Mouse (Mus musculus): Measurements from ENCODE around the gene Slc25a44. TPM values are rescaled to one million over a fixed set of nuclear protein-coding genes. Genes with fewer than 3 reads are reported as not detected.
"Not testable (repeated sequence)": the region's sequence is repeated elsewhere in the genome, so short reads cannot be mapped to it uniquely, and the experiment has no call there.

Gene Slc25a44
- polyA plus RNA-seq, 1 experiment from 2014 or later, result 17.9 TPM

- 98% methylated on average over 7 of the region's 7 CpGs for WGBS
- not testable (repeated sequence) for H3K4me3 ChIP-seq; DNase-seq (ENCODE audit: extremely low spot score, low spot score); H3K27ac ChIP-seq; H3K36me3 ChIP-seq (replicated peaks)
- Histone ChIP-seq H3K9me3 (peaks cover 16% of the 10 kb centered on the region), H3K27me3 (ENCODE audit: poor library complexity, severe bottlenecking) (peaks cover 41% of the 10 kb centered on the region), H3K4me1 (peaks cover 29% of the 10 kb centered on the region)
Observed at GRCm38 (mm10) chr3:88368511-88368910, 56.4 kb downstream of the Slc25a44 start.

DNA sequence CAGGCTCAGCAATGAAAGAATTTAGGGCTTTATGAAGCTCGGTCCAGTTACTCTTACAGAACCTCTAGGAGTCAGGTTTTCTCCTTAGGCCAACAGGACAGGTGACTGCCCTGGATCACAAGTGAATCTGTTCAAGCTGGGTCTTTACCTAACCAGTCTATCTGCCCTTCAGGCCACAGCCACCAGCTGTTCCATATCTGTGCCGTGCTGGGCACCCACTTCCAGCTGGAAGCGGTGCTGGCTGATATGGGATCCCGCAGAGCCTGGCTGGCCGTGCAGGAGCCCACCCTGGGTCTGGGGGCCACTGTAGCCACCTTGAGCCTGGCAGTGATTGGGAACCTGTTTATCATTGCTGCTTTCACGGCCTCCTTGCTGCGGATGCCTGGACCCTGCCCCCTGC lies 57.4 kb downstream of the Slc25a44 start:
- H3K27ac ChIP-seq; H3K36me3 ChIP-seq (replicated peaks); H3K4me3 ChIP-seq; DNase-seq (ENCODE audit: extremely low spot score, low spot score): not testable (repeated sequence)
- 55% methylated on average over 3 of the region's 7 CpGs for WGBS
- Histone ChIP-seq H3K9me3 (peaks cover 16% of the 10 kb centered on the region), H3K4me1 (peaks cover 33% of the 10 kb centered on the region), H3K27me3 (ENCODE audit: poor library complexity, severe bottlenecking) (peaks cover 41% of the 10 kb centered on the region)

GRCm38 (mm10) chr3:88366830-88367428 lies 58.0 kb downstream of the Slc25a44 start:
- Histone ChIP-seq H3K27me3 (ENCODE audit: poor library complexity, severe bottlenecking) (peaks cover 41% of the 10 kb centered on the region), H3K36me3 (replicated peaks) (peaks cover 12% of the 10 kb centered on the region), H3K9me3 (peaks cover 16% of the 10 kb centered on the region), H3K4me1 (peaks cover 33% of the 10 kb centered on the region), H3K4me3 (peak overlapping the region; percentile 40), H3K27ac (peak overlapping the region; percentile 48; the same call in 1 of the 2 replicates)
- WGBS, result 6% methylated on average over 22 of the region's 22 CpGs
- DNase-seq (ENCODE audit: extremely low spot score, low spot score), result not testable (repeated sequence)

DNA sequence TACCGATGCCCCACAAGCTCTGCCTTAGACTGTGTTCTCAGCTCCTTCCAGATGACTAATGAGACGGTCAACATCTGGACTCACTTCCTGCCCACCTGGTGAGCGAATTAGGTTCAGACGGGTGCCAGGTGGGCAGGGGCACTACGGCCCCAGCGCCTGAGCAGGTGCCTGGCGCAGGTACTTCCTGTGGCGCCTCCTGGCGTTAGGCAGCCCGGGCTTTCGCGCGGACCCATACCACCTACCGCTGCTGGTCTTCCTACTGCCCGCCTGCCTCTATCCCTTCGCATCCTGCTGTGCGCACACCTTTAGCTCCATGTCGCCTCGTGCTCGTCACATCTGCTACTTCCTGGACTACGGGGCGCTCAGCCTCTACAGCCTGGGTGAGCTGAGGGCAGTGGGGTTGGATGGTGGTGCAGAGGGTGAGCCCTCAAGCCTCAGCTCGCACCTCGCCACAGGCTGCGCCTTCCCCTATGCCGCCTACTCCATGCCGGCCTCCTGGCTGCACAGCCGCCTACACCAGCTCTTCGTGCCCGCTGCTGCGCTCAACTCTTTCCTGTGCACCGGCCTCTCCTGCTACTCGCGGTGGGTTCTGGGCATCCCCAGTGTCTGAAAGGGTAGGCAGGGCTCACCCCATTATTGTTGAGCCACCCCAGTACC lies 59.1 kb downstream of the Slc25a44 start:
- no peak for DNase-seq (ENCODE audit: extremely low spot score, low spot score)
- H3K9me3 ChIP-seq, result peaks cover 13% of the 10 kb centered on the region
- peaks cover 44% of the 10 kb centered on the region for H3K4me1 ChIP-seq
- peaks cover 23% of the 10 kb centered on the region for H3K36me3 ChIP-seq (replicated peaks)
- no peak overlapping the region for H3K27ac ChIP-seq
- 40% methylated on average over 34 of the region's 34 CpGs for WGBS
- H3K27me3 ChIP-seq (ENCODE audit: poor library complexity, severe bottlenecking), result peaks cover 41% of the 10 kb centered on the region
- H3K4me3 ChIP-seq, result no peak overlapping the region

DNA sequence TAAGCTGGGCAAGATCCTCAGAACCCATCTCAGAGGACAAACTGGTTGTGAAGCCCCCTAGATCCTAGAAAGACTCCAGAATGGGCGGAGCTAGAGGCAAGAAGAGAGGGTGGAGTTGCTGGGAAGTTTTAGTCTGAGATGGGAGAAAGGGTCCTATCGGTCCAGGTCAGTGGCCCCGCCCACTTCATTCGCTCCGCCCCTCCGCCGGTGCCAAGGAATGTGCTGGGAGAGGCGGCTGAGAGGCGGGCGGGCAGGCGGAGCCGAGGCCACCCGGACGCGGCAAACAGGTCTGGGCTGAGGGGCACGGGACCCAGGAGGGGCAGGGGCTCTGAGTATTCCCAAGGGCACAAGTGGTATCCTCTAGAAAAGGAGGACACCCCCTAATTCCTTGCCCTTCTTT lies 60.6 kb downstream of the Slc25a44 start, which contains the start of gene Paqr6:
Gene Paqr6, plus strand, starts transcription at position 248 of the 400 bp plus-strand sequence.
- peaks cover 44% of the 10 kb centered on the region for H3K4me1 ChIP-seq
- no peaks in the 10 kb centered on the region for H3K9me3 ChIP-seq
- WGBS, result under 1% methylated on average over 16 of the region's 16 CpGs

DNA sequence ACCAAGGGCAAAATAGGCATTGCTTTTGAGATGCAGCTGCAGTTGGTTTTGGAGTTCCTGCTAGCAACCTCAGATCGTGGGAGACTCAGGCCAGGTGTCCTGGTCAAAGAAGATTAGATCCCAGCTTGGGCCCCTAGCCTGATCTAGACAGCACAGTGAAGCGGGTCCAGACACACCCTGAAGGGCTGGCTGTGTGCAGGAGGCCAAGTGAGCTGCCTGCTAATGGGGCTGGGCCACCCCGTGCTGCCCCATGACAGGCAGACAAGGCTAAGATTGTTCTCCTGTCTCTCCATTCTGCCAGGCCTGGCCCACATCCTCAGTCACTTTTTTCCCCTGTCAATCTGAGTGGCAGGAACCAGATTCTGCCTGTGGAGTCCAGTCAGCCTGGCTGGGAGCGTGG lies 61.2 kb downstream of the Slc25a44 start:
- no peaks in the 10 kb centered on the region for H3K9me3 ChIP-seq
- H3K27ac ChIP-seq, result 0 out of 2 replicates have a peak overlapping the region, but pooled peaks have one; percentile 11
- H3K27me3 ChIP-seq (ENCODE audit: poor library complexity, severe bottlenecking), result peaks cover 41% of the 10 kb centered on the region
- peaks cover 44% of the 10 kb centered on the region for H3K4me1 ChIP-seq
- no peak for DNase-seq (ENCODE audit: extremely low spot score, low spot score)
- 0 out of 2 replicates have a peak overlapping the region, but pooled peaks have one; percentile 31 for H3K4me3 ChIP-seq
- peaks cover 45% of the 10 kb centered on the region for H3K36me3 ChIP-seq (replicated peaks)
- WGBS, result 72% methylated on average over 4 of the region's 4 CpGs

More for the DNA sequence above, 60.6 kb downstream of the Slc25a44 start, which contains the start of gene Paqr6:
- Histone ChIP-seq H3K4me3 (peak within 1 kb of the TSS; percentile 31), H3K36me3 (replicated peaks) (peaks cover 38% of the 10 kb centered on the region), H3K27me3 (ENCODE audit: poor library complexity, severe bottlenecking) (peaks cover 41% of the 10 kb centered on the region), H3K27ac (peak within 1 kb of the TSS; percentile 40; the same call in 1 of the 2 replicates)
- DNase-seq (ENCODE audit: extremely low spot score, low spot score), result peak; percentile 56

GRCm38 (mm10) chr3:88361612-88362313 lies 63.2 kb downstream of the Slc25a44 start:
- Histone ChIP-seq H3K36me3 (replicated peaks) (peaks cover 64% of the 10 kb centered on the region), H3K4me1 (peaks cover 39% of the 10 kb centered on the region), H3K27ac (no peak overlapping the region), H3K9me3 (no peaks in the 10 kb centered on the region), H3K27me3 (ENCODE audit: poor library complexity, severe bottlenecking) (peaks cover 32% of the 10 kb centered on the region), H3K4me3 (no peak overlapping the region)
- no peak for DNase-seq (ENCODE audit: extremely low spot score, low spot score)
- 95% methylated on average over 2 of the region's 2 CpGs for WGBS

- DNase-seq (ENCODE audit: extremely low spot score, low spot score), result no peak
Observed at GRCm38 (mm10) chr3:88361096-88361495, 63.8 kb downstream of the Slc25a44 start.

More at GRCm38 (mm10) chr3:88361096-88361495, 63.8 kb downstream of the Slc25a44 start:
- Histone ChIP-seq H3K4me3 (no peak overlapping the region), H3K4me1 (peaks cover 35% of the 10 kb centered on the region), H3K27ac (no peak overlapping the region), H3K36me3 (replicated peaks) (peaks cover 71% of the 10 kb centered on the region), H3K9me3 (no peaks in the 10 kb centered on the region), H3K27me3 (ENCODE audit: poor library complexity, severe bottlenecking) (peaks cover 25% of the 10 kb centered on the region)
- whole genome bisulfite sequencing, result 90% methylated on average over 6 of the region's 6 CpGs

Small RNA genes lying within 50 kb of the gene (microRNA-seq; reads per million reads assigned to microRNA genes)
- gene Mir7011, result not detected

Other genes starting within 250 kb of the Slc25a44 start
- 0.37 and 0.38 TPM in 2 replicates for gene Rhbg, start 170.4 kb downstream of the Slc25a44 start, polyA plus RNA-seq (2016; fragmentation: Nextera tagmentation; extraction: Ambion mirVana)
- gene Gm38392, start 137.9 kb downstream of the Slc25a44 start, polyA plus RNA-seq (2016; fragmentation: Nextera tagmentation; extraction: Ambion mirVana), result 0.14 TPM in 1 of 2 replicates, not detected in the other
- gene Tsacc, start 128.1 kb downstream of the Slc25a44 start, polyA plus RNA-seq (2016; fragmentation: Nextera tagmentation; extraction: Ambion mirVana), result 14.3 TPM in 2 replicates
- gene Cct3, start 128.0 kb downstream of the Slc25a44 start, polyA plus RNA-seq (2016; fragmentation: Nextera tagmentation; extraction: Ambion mirVana), result 874 and 908 TPM in 2 replicates
- gene Glmp, start 100.1 kb downstream of the Slc25a44 start, polyA plus RNA-seq (2016; fragmentation: Nextera tagmentation; extraction: Ambion mirVana), result 114 and 124 TPM in 2 replicates
- gene Tmem79, start 89.0 kb downstream of the Slc25a44 start, polyA plus RNA-seq (2016; fragmentation: Nextera tagmentation; extraction: Ambion mirVana), result 2.7 and 3.3 TPM in 2 replicates
- 81.7 and 85.6 TPM in 2 replicates for gene Smg5, start 88.9 kb downstream of the Slc25a44 start, polyA plus RNA-seq (2016; fragmentation: Nextera tagmentation; extraction: Ambion mirVana)
- 1.1 and 1.2 TPM in 2 replicates for gene Paqr6, start 60.6 kb downstream of the Slc25a44 start, polyA plus RNA-seq (2016; fragmentation: Nextera tagmentation; extraction: Ambion mirVana)
- gene Bglap3, start 52.4 kb downstream of the Slc25a44 start, polyA plus RNA-seq (2016; fragmentation: Nextera tagmentation; extraction: Ambion mirVana), result 0.10 and 0.24 TPM in 2 replicates
- gene Bglap2, start 46.4 kb downstream of the Slc25a44 start, polyA plus RNA-seq (2016; fragmentation: Nextera tagmentation; extraction: Ambion mirVana), result not detected in 2 replicates
- gene Bglap, start 40.7 kb downstream of the Slc25a44 start, polyA plus RNA-seq (2016; fragmentation: Nextera tagmentation; extraction: Ambion mirVana), result 0.84 TPM in 1 of 2 replicates, not detected in the other
- 177 and 181 TPM in 2 replicates for gene Pmf1, start 14.8 kb downstream of the Slc25a44 start, polyA plus RNA-seq (2016; fragmentation: Nextera tagmentation; extraction: Ambion mirVana)
- 5.9 and 6.7 TPM in 2 replicates for gene Sema4a, start 36.0 kb upstream of the Slc25a44 start, polyA plus RNA-seq (2016; fragmentation: Nextera tagmentation; extraction: Ambion mirVana)
- gene Lmna, start 84.8 kb upstream of the Slc25a44 start, polyA plus RNA-seq (2016; fragmentation: Nextera tagmentation; extraction: Ambion mirVana), result 11.6 and 11.8 TPM in 2 replicates
- gene Mex3a, start 107.3 kb upstream of the Slc25a44 start, polyA plus RNA-seq (2016; fragmentation: Nextera tagmentation; extraction: Ambion mirVana), result 27.4 and 28.6 TPM in 2 replicates
- gene Rab25, start 123.2 kb upstream of the Slc25a44 start, polyA plus RNA-seq (2016; fragmentation: Nextera tagmentation; extraction: Ambion mirVana), result 2.8 and 4.0 TPM in 2 replicates
- gene Lamtor2, start 127.9 kb upstream of the Slc25a44 start, polyA plus RNA-seq (2016; fragmentation: Nextera tagmentation; extraction: Ambion mirVana), result 172 and 174 TPM in 2 replicates
- gene Ubqln4, start 128.6 kb upstream of the Slc25a44 start, polyA plus RNA-seq (2016; fragmentation: Nextera tagmentation; extraction: Ambion mirVana), result 73.4 and 77.4 TPM in 2 replicates
- 174 and 188 TPM in 2 replicates for gene Ssr2, start 150.7 kb upstream of the Slc25a44 start, polyA plus RNA-seq (2016; fragmentation: Nextera tagmentation; extraction: Ambion mirVana)
- gene Arhgef2, start 180.8 kb upstream of the Slc25a44 start, polyA plus RNA-seq (2016; fragmentation: Nextera tagmentation; extraction: Ambion mirVana), result 79.3 and 92.6 TPM in 2 replicates
- gene Rxfp4, start 228.0 kb upstream of the Slc25a44 start, polyA plus RNA-seq (2016; fragmentation: Nextera tagmentation; extraction: Ambion mirVana), result not detected in 2 replicates